Mouse (Mus musculus): ENCODE data around the gene Madd. TPM values are rescaled to one million over a fixed set of nuclear protein-coding genes. Genes with fewer than 3 reads are reported as not detected.

Gene Madd
- polyA plus RNA-seq, 1 experiment = 12.2 TPM

DNA sequence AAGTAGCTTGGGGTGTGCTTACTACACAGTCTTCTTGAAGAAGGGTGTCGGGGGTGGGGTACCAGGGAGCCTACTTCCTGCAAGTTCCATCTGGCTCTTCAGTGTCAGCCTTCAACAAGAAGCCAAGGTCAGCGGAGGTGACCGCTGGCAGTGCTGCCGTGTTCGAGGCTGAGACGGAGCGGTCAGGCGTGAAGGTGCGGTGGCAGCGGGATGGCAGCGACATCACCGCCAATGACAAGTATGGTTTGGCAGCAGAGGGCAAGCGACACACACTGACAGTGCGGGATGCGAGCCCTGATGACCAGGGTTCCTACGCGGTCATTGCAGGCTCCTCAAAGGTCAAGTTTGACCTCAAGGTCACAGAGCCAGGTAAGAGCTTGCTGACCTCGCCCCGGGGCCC is 64.6 kb downstream of the Madd start:
- Histone ChIP-seq H3K27me3 (ENCODE audit: control insufficient read depth, insufficient read depth, low read length) (no peaks in the 10 kb centered on the region), H3K36me3 (ENCODE audit: control insufficient read depth, insufficient read depth, low read length) (no peaks in the 10 kb centered on the region), H3K27ac (ENCODE audit: insufficient read depth, low read depth, low read length) (no peak overlapping the region), H3K4me3 (ENCODE audit: low read depth, low read length) (no peak overlapping the region), H3K4me1 (ENCODE audit: control insufficient read depth, insufficient read depth, insufficient read length, low read length) (no peaks in the 10 kb centered on the region)
- WGBS = 90% methylated on average over 19 of the region's 19 CpGs
- TF ChIP-seq POLR2A (IDR thresholded peaks at IDR 0.05; ENCODE audit: low read depth, low read length) (no peak), CTCF (IDR thresholded peaks at IDR 0.05; ENCODE audit: extremely low read depth, insufficient read length, insufficient replicate concordance, low read depth, low read length) (no peak)

DNA sequence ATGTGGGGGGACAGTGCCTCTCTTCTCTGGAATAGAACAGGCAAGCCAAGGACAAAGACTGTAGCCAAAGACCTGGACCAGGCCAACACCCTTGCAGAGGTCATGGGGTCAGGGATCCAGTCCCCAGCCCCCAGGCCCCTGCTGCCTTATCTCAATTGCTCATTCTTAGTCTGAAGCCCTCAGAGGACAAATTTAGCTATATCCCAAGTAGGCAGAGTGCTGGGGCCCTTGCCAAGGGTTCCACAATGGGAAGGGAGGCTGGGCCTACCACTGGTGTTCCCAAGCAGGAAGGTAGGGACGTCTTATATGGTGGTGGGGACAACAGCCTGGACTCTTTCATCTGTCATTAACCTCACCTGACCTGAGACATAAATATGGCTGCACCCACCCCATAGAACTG is 65.0 kb downstream of the Madd start:
- H3K36me3 ChIP-seq (ENCODE audit: control insufficient read depth, insufficient read depth, low read length) = no peaks in the 10 kb centered on the region
- TF ChIP-seq POLR2A (IDR thresholded peaks at IDR 0.05; ENCODE audit: low read depth, low read length) (no peak), CTCF (IDR thresholded peaks at IDR 0.05; ENCODE audit: extremely low read depth, insufficient read length, insufficient replicate concordance, low read depth, low read length) (no peak)
- WGBS = 58% methylated on average over 1 of the region's 1 CpGs
- H3K27ac ChIP-seq (ENCODE audit: insufficient read depth, low read depth, low read length) = no peak overlapping the region
- H3K4me1 ChIP-seq (ENCODE audit: control insufficient read depth, insufficient read depth, insufficient read length, low read length) = no peaks in the 10 kb centered on the region
- no peaks in the 10 kb centered on the region for H3K27me3 ChIP-seq (ENCODE audit: control insufficient read depth, insufficient read depth, low read length)
- no peak overlapping the region for H3K4me3 ChIP-seq (ENCODE audit: low read depth, low read length)

DNA sequence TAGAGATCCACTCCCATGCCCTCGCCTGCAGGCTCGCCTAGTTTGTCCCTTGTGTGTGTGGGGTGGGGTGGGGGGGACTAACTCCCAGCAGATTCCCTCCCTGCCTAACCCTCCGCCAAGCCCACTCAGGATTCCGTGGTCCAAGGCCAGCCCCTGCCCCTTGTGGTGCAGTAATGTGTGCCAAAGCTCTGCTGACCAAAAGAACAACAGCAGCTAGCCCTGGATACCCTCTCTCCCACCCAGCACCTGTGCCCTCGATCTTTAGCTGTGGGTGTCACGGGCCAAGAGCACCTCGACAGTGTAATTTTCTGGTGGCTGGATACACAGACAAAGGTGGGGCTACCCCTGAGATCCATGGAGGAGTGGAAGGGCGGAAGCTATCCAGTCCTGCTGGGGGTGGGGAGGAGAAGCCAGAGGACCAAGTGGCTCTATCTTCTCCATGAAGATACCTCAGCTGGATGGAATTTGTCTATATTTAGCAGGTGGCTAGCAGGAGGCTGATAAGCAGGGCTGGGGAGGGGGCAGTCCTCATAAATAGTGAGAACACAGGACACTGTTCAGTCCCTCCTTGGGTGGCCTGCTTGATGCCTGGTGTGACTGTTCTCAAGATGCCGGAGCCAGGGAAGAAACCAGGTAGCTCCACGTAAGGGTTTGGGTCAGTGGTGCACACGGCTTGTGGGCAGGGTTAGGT is 65.9 kb downstream of the Madd start, which contains the start of gene Mybpc3:
Gene Mybpc3, plus strand, starts transcription at position 560 of the 691 bp plus-strand sequence.
- H3K4me1 ChIP-seq (ENCODE audit: control insufficient read depth, insufficient read depth, insufficient read length, low read length) = no peaks in the 10 kb centered on the region
- no peak within 1 kb of the TSS for H3K27ac ChIP-seq (ENCODE audit: insufficient read depth, low read depth, low read length)
- TF ChIP-seq POLR2A (IDR thresholded peaks at IDR 0.05; ENCODE audit: low read depth, low read length) (no peak), CTCF (IDR thresholded peaks at IDR 0.05; ENCODE audit: extremely low read depth, insufficient read length, insufficient replicate concordance, low read depth, low read length) (no peak)
- no peaks in the 10 kb centered on the region for H3K27me3 ChIP-seq (ENCODE audit: control insufficient read depth, insufficient read depth, low read length)
- H3K4me3 ChIP-seq (ENCODE audit: low read depth, low read length) = no peak within 1 kb of the TSS
- WGBS = 65% methylated on average over 11 of the region's 11 CpGs
- no peaks in the 10 kb centered on the region for H3K36me3 ChIP-seq (ENCODE audit: control insufficient read depth, insufficient read depth, low read length)

DNA sequence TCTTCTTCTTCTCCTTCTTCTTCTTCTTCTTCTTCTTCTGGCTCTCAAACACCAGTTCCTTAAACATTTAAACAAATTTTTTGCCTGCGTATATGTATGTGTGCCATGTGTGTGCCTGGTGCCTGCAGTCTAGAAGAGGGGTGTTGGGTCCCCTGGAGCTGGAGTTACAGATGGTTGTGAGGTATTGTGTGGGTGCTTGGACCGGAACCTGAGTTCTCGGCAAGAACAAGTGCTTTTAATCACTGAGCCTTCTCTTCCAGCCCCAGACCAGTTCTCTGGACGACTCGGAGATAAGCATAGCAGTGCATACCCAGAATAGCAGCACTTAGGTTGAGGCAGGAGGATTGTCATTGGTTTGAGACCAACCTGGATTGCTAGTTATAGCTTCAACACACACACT is 66.8 kb downstream of the Madd start:
- Histone ChIP-seq H3K4me1 (ENCODE audit: control insufficient read depth, insufficient read depth, insufficient read length, low read length) (no peaks in the 10 kb centered on the region), H3K27me3 (ENCODE audit: control insufficient read depth, insufficient read depth, low read length) (no peaks in the 10 kb centered on the region), H3K27ac (ENCODE audit: insufficient read depth, low read depth, low read length) (no peak overlapping the region), H3K4me3 (ENCODE audit: low read depth, low read length) (no peak overlapping the region), H3K36me3 (ENCODE audit: control insufficient read depth, insufficient read depth, low read length) (no peaks in the 10 kb centered on the region)
- TF ChIP-seq POLR2A (IDR thresholded peaks at IDR 0.05; ENCODE audit: low read depth, low read length) = no peak
- no peak for TF ChIP-seq CTCF (IDR thresholded peaks at IDR 0.05; ENCODE audit: extremely low read depth, insufficient read length, insufficient replicate concordance, low read depth, low read length)
- WGBS = 77% methylated on average over 5 of the region's 5 CpGs

DNA sequence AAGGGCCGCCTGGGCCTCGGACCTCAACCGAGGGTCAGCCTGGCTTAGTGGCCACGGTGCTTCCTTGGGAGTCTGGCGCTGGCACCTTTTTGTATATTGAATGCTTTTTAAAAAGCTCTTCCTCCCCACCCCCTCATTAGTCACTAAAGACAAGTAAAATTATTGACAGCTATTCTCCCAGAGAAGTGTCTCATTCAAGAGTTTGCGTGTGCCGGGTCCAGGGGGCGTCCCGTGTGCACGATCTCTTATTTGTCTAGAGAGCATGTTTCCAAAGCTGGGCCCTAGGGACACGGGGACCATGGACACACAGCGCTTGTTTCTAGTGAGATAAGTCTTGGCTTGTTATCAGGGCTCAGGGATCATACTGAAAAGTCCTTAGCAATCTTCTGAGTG is 68.1 kb downstream of the Madd start:
- Histone ChIP-seq H3K27ac (ENCODE audit: insufficient read depth, low read depth, low read length) (no peak overlapping the region), H3K4me3 (ENCODE audit: low read depth, low read length) (peak overlapping the region; percentile 58), H3K36me3 (ENCODE audit: control insufficient read depth, insufficient read depth, low read length) (no peaks in the 10 kb centered on the region), H3K27me3 (ENCODE audit: control insufficient read depth, insufficient read depth, low read length) (no peaks in the 10 kb centered on the region), H3K4me1 (ENCODE audit: control insufficient read depth, insufficient read depth, insufficient read length, low read length) (no peaks in the 10 kb centered on the region)
- 33% methylated on average over 12 of the region's 12 CpGs for WGBS
- no peak for TF ChIP-seq CTCF (IDR thresholded peaks at IDR 0.05; ENCODE audit: extremely low read depth, insufficient read length, insufficient replicate concordance, low read depth, low read length)
- no peak for TF ChIP-seq POLR2A (IDR thresholded peaks at IDR 0.05; ENCODE audit: low read depth, low read length)

DNA sequence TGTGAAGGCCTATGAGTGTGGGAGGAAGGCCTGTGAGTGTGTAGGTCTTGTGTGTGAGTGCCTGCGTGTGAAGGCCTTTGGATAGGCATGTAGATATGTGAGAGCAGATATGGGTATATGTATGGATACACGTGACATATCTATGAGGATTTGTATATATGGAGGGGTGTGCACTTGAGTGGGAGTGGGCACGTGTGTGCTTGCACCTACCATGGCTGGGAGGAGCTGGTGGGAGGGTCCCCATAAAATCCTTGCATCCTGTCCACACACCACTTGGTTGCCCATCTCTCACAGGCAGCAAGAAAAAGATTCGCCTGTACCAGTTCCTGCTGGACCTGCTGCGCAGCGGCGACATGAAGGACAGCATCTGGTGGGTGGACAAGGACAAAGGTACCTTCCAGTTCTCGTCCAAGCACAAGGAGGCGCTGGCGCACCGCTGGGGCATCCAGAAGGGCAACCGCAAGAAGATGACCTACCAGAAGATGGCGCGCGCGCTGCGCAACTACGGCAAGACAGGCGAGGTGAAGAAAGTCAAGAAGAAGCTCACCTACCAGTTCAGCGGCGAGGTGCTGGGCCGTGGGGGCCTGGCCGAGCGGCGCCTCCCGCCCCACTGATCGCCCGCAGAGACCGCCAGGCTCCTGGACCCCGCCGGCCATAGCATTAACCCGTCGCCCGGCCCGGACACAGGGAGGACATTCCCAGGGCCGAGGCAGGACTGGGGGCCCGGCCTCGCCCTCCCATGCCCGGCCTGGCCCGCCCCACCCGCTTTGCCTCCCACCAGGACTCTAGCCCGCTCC is 68.7 kb downstream of the Madd start:
- 26% methylated on average over 42 of the region's 42 CpGs for WGBS
- peak overlapping the region; percentile 58 for H3K4me3 ChIP-seq (ENCODE audit: low read depth, low read length)
- TF ChIP-seq CTCF (IDR thresholded peaks at IDR 0.05; ENCODE audit: extremely low read depth, insufficient read length, insufficient replicate concordance, low read depth, low read length) (peak; percentile 99), POLR2A (IDR thresholded peaks at IDR 0.05; ENCODE audit: low read depth, low read length) (0 out of 2 replicates have a peak, but pooled peaks have one; percentile 22)

DNA sequence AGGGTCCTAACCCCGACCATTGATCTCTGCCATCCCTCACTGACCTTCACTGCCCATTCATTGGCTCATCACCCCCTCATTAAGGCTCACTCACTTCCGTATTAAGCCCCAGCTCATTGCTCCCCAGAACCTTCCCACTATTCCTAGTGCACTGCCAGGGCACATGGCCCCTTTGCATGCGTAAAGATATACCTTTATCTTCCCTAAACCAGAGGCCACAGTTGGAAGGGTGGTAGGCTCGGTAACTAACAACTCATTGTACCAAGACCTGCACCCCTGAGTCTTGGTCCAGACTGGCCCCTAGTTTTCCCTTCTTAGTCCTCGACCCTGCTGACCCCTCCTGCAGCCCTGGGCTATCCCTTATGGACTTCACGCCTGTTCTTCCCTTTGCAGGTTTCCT is 69.8 kb downstream of the Madd start:
- TF ChIP-seq CTCF (IDR thresholded peaks at IDR 0.05; ENCODE audit: extremely low read depth, insufficient read length, insufficient replicate concordance, low read depth, low read length) = no peak
- no peak for TF ChIP-seq POLR2A (IDR thresholded peaks at IDR 0.05; ENCODE audit: low read depth, low read length)
- no peaks in the 10 kb centered on the region for H3K27me3 ChIP-seq (ENCODE audit: control insufficient read depth, insufficient read depth, low read length)
- WGBS = 78% methylated on average over 6 of the region's 6 CpGs

More for the DNA sequence above, 68.7 kb downstream of the Madd start:
- Histone ChIP-seq H3K4me1 (ENCODE audit: control insufficient read depth, insufficient read depth, insufficient read length, low read length) (no peaks in the 10 kb centered on the region), H3K36me3 (ENCODE audit: control insufficient read depth, insufficient read depth, low read length) (no peaks in the 10 kb centered on the region), H3K27ac (ENCODE audit: insufficient read depth, low read depth, low read length) (no peak overlapping the region), H3K27me3 (ENCODE audit: control insufficient read depth, insufficient read depth, low read length) (no peaks in the 10 kb centered on the region)

More for the DNA sequence above, 69.8 kb downstream of the Madd start:
- no peaks in the 10 kb centered on the region for H3K36me3 ChIP-seq (ENCODE audit: control insufficient read depth, insufficient read depth, low read length)
- no peak overlapping the region for H3K4me3 ChIP-seq (ENCODE audit: low read depth, low read length)
- H3K27ac ChIP-seq (ENCODE audit: insufficient read depth, low read depth, low read length) = no peak overlapping the region
- no peaks in the 10 kb centered on the region for H3K4me1 ChIP-seq (ENCODE audit: control insufficient read depth, insufficient read depth, insufficient read length, low read length)

Measured in small intestine, adult 2 months (tissue).